Mouse (Mus musculus): Measurements from ENCODE around the gene Hint2.

Hint2 gene

DNA sequence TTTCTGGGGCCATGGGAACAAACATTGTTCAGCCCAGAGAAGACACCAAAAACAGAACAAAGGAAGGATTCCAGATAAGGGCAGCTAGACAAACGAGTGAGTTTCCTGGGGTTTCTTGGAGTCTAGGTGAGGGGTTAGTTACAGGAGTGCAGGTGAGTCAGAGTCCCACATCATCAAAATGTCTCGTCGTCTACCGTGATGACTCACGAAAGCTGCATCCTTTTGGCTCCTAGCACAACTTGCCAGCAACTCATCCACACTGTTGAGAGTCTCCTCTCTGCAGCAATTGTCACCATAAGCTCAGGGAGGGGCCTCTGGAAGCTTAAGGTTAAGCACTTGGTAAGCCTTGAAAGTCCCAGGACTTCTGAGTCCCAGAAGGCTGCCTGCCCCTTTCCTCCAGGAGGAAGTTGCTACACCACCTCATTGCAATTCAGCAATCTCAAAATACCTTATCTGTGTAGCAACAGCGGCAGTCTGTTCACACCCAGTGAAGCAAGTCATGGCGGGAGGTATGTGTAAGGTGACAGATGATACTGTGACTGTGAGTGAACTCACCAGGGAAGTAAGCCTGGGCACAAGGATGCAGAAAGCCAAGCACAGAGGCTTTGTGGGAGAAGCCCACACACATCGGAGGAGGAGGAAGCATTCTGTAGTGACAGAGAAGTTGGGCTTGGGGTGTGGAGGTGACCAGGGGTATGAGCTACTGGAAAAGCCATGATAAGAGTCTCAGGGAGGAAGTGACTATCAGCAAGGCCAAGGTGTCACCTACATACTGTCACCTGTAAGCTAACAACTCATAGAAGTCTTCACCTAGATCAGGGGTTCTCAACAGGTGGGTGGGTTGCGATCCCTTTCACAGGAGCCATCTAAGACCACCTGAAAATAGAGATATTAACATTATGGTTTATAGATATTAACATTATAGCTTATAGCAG lies 51.2 kb downstream of the Hint2 start:
- no peak for DNase-seq (ENCODE audit: low read depth, low spot score)

Measured in WW6 (cell line).